16 mouse cellular contexts compared by ENCODE assay signal in genomic region chr3:29999035-29999434, GRCm38 (mm10).
A peak's percentile ranks its signal among the peaks of the same experiment; 100 is the strongest.
DNase-seq lines count a peak whose midpoint lies in the region; ATAC-seq and TF ChIP-seq lines count a peak whose summit lies in the region.
"Had no signal": no experiment of that assay in that cellular context is flagged by ENCODE, and none has a peak within 500 bp of the region (broad histone marks: within the 10 kb centered on the region; RNA-seq: fewer than 3 reads in every experiment).

No protein-coding gene starts in this region.

- no peak overlapping the region for H3K4me2 ChIP-seq in liver, embryonic 14.5 days (ENCODE audit: low read depth)
- H3K4me2 ChIP-seq in liver, embryonic 12.5 days, result no peak overlapping the region
- H3K4me2 ChIP-seq: heart, embryonic 12.5 days; hindbrain, embryonic 13.5 days; liver, embryonic 13.5 days; neural tube, embryonic 15.5 days had no signal

- no peak overlapping the region for H3K4me3 ChIP-seq in liver, embryonic 14.5 days (ENCODE audit: insufficient read depth in 1 of 2, low read depth in 2 of 2, low read length in 2 of 2)
- H3K4me3 ChIP-seq in liver, embryonic 12.5 days, result no peak overlapping the region
- H3K4me3 ChIP-seq: heart, embryonic 12.5 days; hindbrain, embryonic 13.5 days; liver, embryonic 13.5 days; neural tube, embryonic 15.5 days had no signal

- ATAC-seq in liver, embryonic 14.5 days (ENCODE audit: insufficient read depth), result no peak
- no peak for ATAC-seq in liver, embryonic 12.5 days
- ATAC-seq: forebrain, embryonic 16.5 days had no signal

- peak; percentile 21; the same call in 1 of the 2 replicates for TF ChIP-seq CTCF in liver, embryonic 14.5 days (IDR thresholded peaks at IDR 0.05; ENCODE audit: low read depth)

- no peaks in the 10 kb centered on the region for H3K9me3 ChIP-seq in liver, embryonic 14.5 days (ENCODE audit: control insufficient read depth, low read length)
- H3K9me3 ChIP-seq in liver, embryonic 12.5 days (replicated peaks), result no peaks in the 10 kb centered on the region
- H3K9me3 ChIP-seq: heart, embryonic 12.5 days; hindbrain, embryonic 13.5 days; liver, embryonic 13.5 days; neural tube, embryonic 15.5 days had no signal

- H3K27ac ChIP-seq in liver, embryonic 14.5 days, result no peak overlapping the region
- H3K27ac ChIP-seq in liver, embryonic 12.5 days, result no peak overlapping the region
- H3K27ac ChIP-seq: hindbrain, embryonic 13.5 days; liver, embryonic 13.5 days; neural tube, embryonic 15.5 days had no signal

- no peaks in the 10 kb centered on the region for H3K4me1 ChIP-seq in liver, embryonic 14.5 days (replicated peaks; ENCODE audit: control insufficient read depth in 2 of 2, insufficient read depth in 2 of 2, low read length in 1 of 2)
- no peaks in the 10 kb centered on the region for H3K4me1 ChIP-seq in liver, embryonic 12.5 days
- H3K4me1 ChIP-seq: heart, embryonic 12.5 days; hindbrain, embryonic 13.5 days; liver, embryonic 13.5 days; neural tube, embryonic 15.5 days had no signal

- H3K9ac ChIP-seq in liver, embryonic 14.5 days (replicated peaks), result no peak overlapping the region
- H3K9ac ChIP-seq in liver, embryonic 12.5 days, result no peak overlapping the region
- H3K9ac ChIP-seq: heart, embryonic 12.5 days; hindbrain, embryonic 13.5 days; liver, embryonic 13.5 days; neural tube, embryonic 15.5 days had no signal

- no peak for TF ChIP-seq EP300 in liver, embryonic 14.5 days (IDR thresholded peaks at IDR 0.05; ENCODE audit: low read depth)

- WGBS in liver, embryonic 14.5 days (ENCODE audit: insufficient replicate concordance), result 54% methylated on average over 1 of the region's 1 CpGs
- WGBS in liver, embryonic 12.5 days (ENCODE audit: insufficient replicate concordance), result 43% methylated on average over 1 of the region's 1 CpGs

- H3K27me3 ChIP-seq in liver, embryonic 14.5 days (ENCODE audit: control insufficient read depth, insufficient read depth, low read length), result no peaks in the 10 kb centered on the region
- H3K27me3 ChIP-seq in liver, embryonic 12.5 days (replicated peaks), result no peaks in the 10 kb centered on the region
- H3K27me3 ChIP-seq: heart, embryonic 12.5 days; hindbrain, embryonic 13.5 days; liver, embryonic 13.5 days; neural tube, embryonic 15.5 days had no signal

- DNase-seq in heart, adult 11 months, result peak; percentile 57
- no peak for DNase-seq in heart, postnatal 25 days (ENCODE audit: low spot score)
- DNase-seq in liver, embryonic 14.5 days (ENCODE audit: low read depth in 3 of 3, low spot score in 3 of 3), result no peak
- DNase-seq in 416B (ENCODE audit: low read depth), result peak; percentile 53
- peak; percentile 49 for DNase-seq in adipocyte (ENCODE audit: low spot score)
- no peak for DNase-seq in frontal cortex, postnatal 14 days (ENCODE audit: low spot score in 2 of 2)
- DNase-seq in ovary, adult 18-20 months (ENCODE audit: low spot score), result no peak
- DNase-seq: cerebellum, postnatal 25 days; gastrocnemius, postnatal 14 days; kidney, adult 8-10 months; liver, embryonic 13.5 days had no signal

- intact Hi-C loops in heart, postnatal 25 days (cut with DNase I), result loop anchor here (5.0 kb wide), 1 partner anchor 513 kb away; no protein-coding TSS in a partner anchor

- H3K36me3 ChIP-seq in liver, embryonic 14.5 days (replicated peaks; ENCODE audit: control insufficient read depth, insufficient read depth, low read depth), result no peaks in the 10 kb centered on the region
- H3K36me3 ChIP-seq in liver, embryonic 12.5 days, result no peaks in the 10 kb centered on the region
- H3K36me3 ChIP-seq: hindbrain, embryonic 13.5 days; liver, embryonic 13.5 days; neural tube, embryonic 15.5 days had no signal

Comparison
In these comparisons a context has a peak if more than half of its experiments do, and no peak if none do; other contexts are left out.
1. DNase-seq: peak in heart, adult 11 months (single experiment), 416B (single experiment) and adipocyte (single experiment); none in heart, postnatal 25 days (single experiment), liver, embryonic 14.5 days (0 of 3), frontal cortex, postnatal 14 days (0 of 2) and ovary, adult 18-20 months (single experiment).